In genomic region chr16:93453056-93453455, GRCm38 (mm10) we compare ENCODE assay signal across 28 mouse cellular contexts.
"Had no signal": no experiment of that assay in that cellular context is flagged by ENCODE, and none has a peak within 500 bp of the region (broad histone marks: within the 10 kb centered on the region; RNA-seq: fewer than 3 reads in every experiment).

No protein-coding gene starts in this region.

- H3K27me3 ChIP-seq: forebrain, embryonic 15.5 days had no signal

- H3K4me1 ChIP-seq: forebrain, embryonic 13.5 days; forebrain, embryonic 15.5 days had no signal

- H3K27ac ChIP-seq: embryonic facial prominence, embryonic 12.5 days; embryonic facial prominence, embryonic 13.5 days; embryonic facial prominence, embryonic 15.5 days; forebrain, embryonic 10.5 days; forebrain, embryonic 12.5 days; forebrain, embryonic 13.5 days; forebrain, embryonic 15.5 days; gastrocnemius, adult 2 months; heart, adult 2 months had no signal

- H3K4me3 ChIP-seq: embryonic facial prominence, embryonic 10.5 days; embryonic facial prominence, embryonic 12.5 days; embryonic facial prominence, embryonic 13.5 days; embryonic facial prominence, embryonic 15.5 days; erythroblast, embryonic 14.5 days; forebrain, embryonic 10.5 days; forebrain, embryonic 12.5 days; forebrain, embryonic 13.5 days; forebrain, embryonic 15.5 days; gastrocnemius, adult 2 months; heart, adult 2 months had no signal

- H3K9me3 ChIP-seq: embryonic facial prominence, embryonic 10.5 days; embryonic facial prominence, embryonic 12.5 days; embryonic facial prominence, embryonic 13.5 days; embryonic facial prominence, embryonic 15.5 days; forebrain, embryonic 10.5 days; forebrain, embryonic 12.5 days; forebrain, embryonic 13.5 days; forebrain, embryonic 15.5 days had no signal

- DNase-seq: cerebellum, adult 2 months; cerebellum, adult 8-10 months; cerebellum, adult 9-10 months; cerebellum, adult 9-11 months; cerebellum, postnatal 10 days; cerebellum, postnatal 14 days; cerebellum, postnatal 25 days; cerebellum, postnatal 36 days; embryo, embryonic 11 days; forebrain, postnatal 0 days; gastrocnemius, adult 2 months; gastrocnemius, postnatal 10 days; gastrocnemius, postnatal 14 days; gastrocnemius, postnatal 25 days; gastrocnemius, postnatal 36 days; heart, adult 18-20 months had no signal

- H3K4me2 ChIP-seq: embryonic facial prominence, embryonic 12.5 days; embryonic facial prominence, embryonic 13.5 days; embryonic facial prominence, embryonic 15.5 days; forebrain, embryonic 12.5 days; forebrain, embryonic 13.5 days; forebrain, embryonic 15.5 days had no signal

- ATAC-seq: forebrain, embryonic 13.5 days; forebrain, embryonic 14.5 days; forebrain, embryonic 15.5 days; forebrain, embryonic 16.5 days; forebrain, postnatal 0 days had no signal

- H3K9ac ChIP-seq: embryonic facial prominence, embryonic 12.5 days; embryonic facial prominence, embryonic 13.5 days; embryonic facial prominence, embryonic 15.5 days; forebrain, embryonic 12.5 days; forebrain, embryonic 13.5 days; forebrain, embryonic 15.5 days; forebrain, postnatal 0 days had no signal

- H3K36me3 ChIP-seq: embryonic facial prominence, embryonic 10.5 days; embryonic facial prominence, embryonic 12.5 days; embryonic facial prominence, embryonic 13.5 days; embryonic facial prominence, embryonic 15.5 days; forebrain, embryonic 10.5 days; forebrain, embryonic 12.5 days; forebrain, embryonic 15.5 days had no signal
